Mouse (Mus musculus) brown adipose tissue, adult 24 weeks (tissue): ENCODE data around the gene Insrr. TPM values are rescaled to one million over a fixed set of nuclear protein-coding genes. Genes with fewer than 3 reads are reported as not detected.
"Not testable (repeated sequence)": the region's sequence is repeated elsewhere in the genome, so short reads cannot be mapped to it uniquely, and the experiment has no call there.

ENCODE experiments used
- H3K27ac ChIP-seq: fragments of 200-500 bp; replicated peaks from 2 replicates; pipeline ENCODE4 v1.5.1; 2012; ENCODE audit warnings: low read depth, mild to moderate bottlenecking, low read length
- H3K4me1 ChIP-seq: fragments of 200-500 bp; 2 replicates; pipeline ENCODE4 v1.6.1; 2012; ENCODE audit warnings: low read length, mixed read lengths; ENCODE audit not compliant: control insufficient read depth, insufficient read depth, insufficient read length
- H3K4me3 ChIP-seq: fragments of 200-500 bp; 2 replicates; pipeline ENCODE4 v1.5.1; 2012; ENCODE audit warnings: low read depth, mild to moderate bottlenecking, low read length, moderate library complexity; ENCODE audit not compliant: insufficient read depth
- polyA plus RNA-seq: library from polyadenylated mRNA; stranded (reverse); fragments of >200 nt; gene quantifications from 2 replicates; pipeline ENCODE4 v1.2.4, GENCODE M21; 2012; ENCODE audit not compliant: missing spikeins, insufficient read depth, insufficient read length

Insrr gene
- polyA plus RNA-seq, 1 experiment = not detected

- H3K27ac ChIP-seq = no peak overlapping the region
- no peaks in the 10 kb centered on the region for H3K4me1 ChIP-seq
- H3K4me3 ChIP-seq = no peak overlapping the region
Measured at GRCm38 (mm10) chr3:87838622-87839021, 41.9 kb downstream of the Insrr start.

GRCm38 (mm10) chr3:87840858-87841257 is 44.1 kb downstream of the Insrr start:
- no peak overlapping the region for H3K4me3 ChIP-seq
- no peaks in the 10 kb centered on the region for H3K4me1 ChIP-seq
- H3K27ac ChIP-seq = no peak overlapping the region

- Histone ChIP-seq H3K4me3 (no peak overlapping the region), H3K27ac (no peak overlapping the region), H3K4me1 (no peaks in the 10 kb centered on the region; the same call in 1 of the 2 replicates)
Measured at GRCm38 (mm10) chr3:87844981-87845380, 48.2 kb downstream of the Insrr start.

- Histone ChIP-seq H3K4me1 (no peaks in the 10 kb centered on the region; the same call in 1 of the 2 replicates), H3K27ac (no peak overlapping the region), H3K4me3 (no peak overlapping the region)
Measured at GRCm38 (mm10) chr3:87846186-87846585, 49.4 kb downstream of the Insrr start.

GRCm38 (mm10) chr3:87846650-87847110 is 49.9 kb downstream of the Insrr start, which contains the start of gene Sh2d2a:
Gene Sh2d2a (plus strand): TSS chr3:87846755.
- no peak within 1 kb of the TSS for H3K4me3 ChIP-seq
- no peak within 1 kb of the TSS for H3K27ac ChIP-seq
- no peaks in the 10 kb centered on the region; the same call in 1 of the 2 replicates for H3K4me1 ChIP-seq

GRCm38 (mm10) chr3:87847680-87848079 is 50.9 kb downstream of the Insrr start:
- no peak overlapping the region for H3K27ac ChIP-seq
- H3K4me1 ChIP-seq = no peaks in the 10 kb centered on the region; the same call in 1 of the 2 replicates

GRCm38 (mm10) chr3:87849117-87849516 is 52.4 kb downstream of the Insrr start:
- Histone ChIP-seq H3K4me3 (no peak overlapping the region), H3K4me1 (no peaks in the 10 kb centered on the region; the same call in 1 of the 2 replicates), H3K27ac (no peak overlapping the region)

More at GRCm38 (mm10) chr3:87847680-87848079, 50.9 kb downstream of the Insrr start:
- H3K4me3 ChIP-seq = no peak overlapping the region

- Histone ChIP-seq H3K4me3 (no peak overlapping the region), H3K4me1 (0 out of 2 replicates have a peak, but pooled peaks cover 5% of the 10 kb centered on the region), H3K27ac (no peak overlapping the region)
Measured at GRCm38 (mm10) chr3:87854795-87855568, 58.2 kb downstream of the Insrr start.

- H3K27ac ChIP-seq = no peak overlapping the region
- no peak overlapping the region for H3K4me3 ChIP-seq
- 0 out of 2 replicates have a peak, but pooled peaks cover 6% of the 10 kb centered on the region for H3K4me1 ChIP-seq
Measured at GRCm38 (mm10) chr3:87855936-87856335, 59.2 kb downstream of the Insrr start.

- no peak overlapping the region for H3K27ac ChIP-seq
- peaks cover 19% of the 10 kb centered on the region for H3K4me1 ChIP-seq
- no peak overlapping the region for H3K4me3 ChIP-seq
Measured at GRCm38 (mm10) chr3:87857666-87858065, 60.9 kb downstream of the Insrr start.

GRCm38 (mm10) chr3:87859813-87860212 is 63.1 kb downstream of the Insrr start:
- Histone ChIP-seq H3K27ac (no peak overlapping the region), H3K4me1 (peaks cover 19% of the 10 kb centered on the region), H3K4me3 (no peak overlapping the region)

GRCm38 (mm10) chr3:87864111-87864510 is 67.4 kb downstream of the Insrr start:
- H3K27ac ChIP-seq, H3K4me3 ChIP-seq: not testable (repeated sequence)
- H3K4me1 ChIP-seq = peaks cover 13% of the 10 kb centered on the region

Other genes with a start within 250 kb of the Insrr start
- gene Arhgef11, start 179.4 kb upstream of the Insrr start, polyA plus RNA-seq = 18.3 and 18.7 TPM in 2 replicates
- gene Lrrc71, start 48.3 kb upstream of the Insrr start, polyA plus RNA-seq = 0.38 TPM in 1 of 2 replicates, not detected in the other
- gene Ntrk1, start 1.8 kb upstream of the Insrr start, polyA plus RNA-seq = not detected in 2 replicates
- gene Pear1, start 27.4 kb downstream of the Insrr start, polyA plus RNA-seq = 2.7 and 4.0 TPM in 2 replicates
- gene Sh2d2a, start 49.8 kb downstream of the Insrr start, polyA plus RNA-seq = not detected in 2 replicates
- 25.6 and 28.7 TPM in 2 replicates for gene Prcc, start 88.7 kb downstream of the Insrr start, polyA plus RNA-seq
- 178 and 215 TPM in 2 replicates for gene Hdgf, start 109.4 kb downstream of the Insrr start, polyA plus RNA-seq
- gene Mrpl24, start 122.6 kb downstream of the Insrr start, polyA plus RNA-seq = 158 and 172 TPM in 2 replicates
- gene Isg20l2, start 133.4 kb downstream of the Insrr start, polyA plus RNA-seq = 6.7 and 7.9 TPM in 2 replicates
- 4.5 and 6.7 TPM in 2 replicates for gene Rrnad1, start 133.8 kb downstream of the Insrr start, polyA plus RNA-seq
- not detected in 2 replicates for gene Crabp2, start 151.7 kb downstream of the Insrr start, polyA plus RNA-seq
- gene Nes, start 174.1 kb downstream of the Insrr start, polyA plus RNA-seq = 7.6 and 8.4 TPM in 2 replicates
- gene Bcan, start 203.3 kb downstream of the Insrr start, polyA plus RNA-seq = not detected in 2 replicates
- not detected in 2 replicates for gene Hapln2, start 230.6 kb downstream of the Insrr start, polyA plus RNA-seq
- 11.0 and 13.9 TPM in 2 replicates for gene Gpatch4, start 246.2 kb downstream of the Insrr start, polyA plus RNA-seq